Mouse (Mus musculus): ENCODE measurements around the gene Zpbp.

DNA sequence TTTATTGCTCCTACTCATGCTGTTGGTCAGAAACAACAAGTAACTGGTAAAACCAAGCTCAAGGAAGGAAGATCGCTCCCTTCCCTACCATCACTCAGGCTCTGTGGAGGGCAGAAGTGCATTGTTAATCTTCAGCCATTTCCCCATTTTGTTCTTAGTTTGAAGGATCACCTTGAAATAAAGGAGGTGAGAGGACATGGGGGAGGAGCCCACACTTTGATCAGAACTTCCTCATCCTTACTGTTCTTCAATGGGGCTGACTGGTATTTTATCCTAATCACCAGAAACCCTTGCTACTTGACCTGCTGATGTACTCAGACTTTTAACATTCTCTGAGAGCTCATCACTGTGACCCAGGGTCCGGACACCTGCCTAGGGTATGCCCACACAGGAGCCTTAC is 33.5 kb upstream of the Zpbp start:
- TF ChIP-seq CTCF (IDR thresholded peaks at IDR 0.05; ENCODE audit: insufficient read depth, low read depth, low read length) (no peak), POLR2A (IDR thresholded peaks at IDR 0.05; ENCODE audit: insufficient read depth, low read depth, low read length) (no peak)

Measured in olfactory bulb, adult 2 months (tissue).